Mouse (Mus musculus): ENCODE data around the gene Cfap70. TPM values are rescaled to one million over a fixed set of nuclear protein-coding genes. Genes with fewer than 3 reads are reported as not detected.

Cfap70 gene
- polyA plus RNA-seq, 1 experiment from 2014 or later, result 0.31 TPM

GRCm38 (mm10) chr14:20371854-20372253 lies 80.2 kb downstream of the Cfap70 start:
- WGBS, result 82% methylated on average over 1 of the region's 1 CpGs
- Histone ChIP-seq H3K9ac (no peak overlapping the region), H3K9me3 (no peaks in the 10 kb centered on the region), H3K27me3 (no peaks in the 10 kb centered on the region), H3K4me2 (replicated peaks) (no peak overlapping the region), H3K36me3 (peaks cover 76% of the 10 kb centered on the region), H3K4me3 (no peak overlapping the region), H3K4me1 (no peaks in the 10 kb centered on the region), H3K27ac (no peak overlapping the region)
- no peak for ATAC-seq (ENCODE audit: low FRiP score, low read depth)

- no peaks in the 10 kb centered on the region for H3K27me3 ChIP-seq
- H3K9ac ChIP-seq, result no peak overlapping the region
- peaks cover 74% of the 10 kb centered on the region for H3K36me3 ChIP-seq
- WGBS, result 86% methylated on average over 7 of the region's 7 CpGs
- no peak for ATAC-seq (ENCODE audit: low FRiP score, low read depth)
- H3K4me3 ChIP-seq, result no peak overlapping the region
- H3K4me1 ChIP-seq, result no peaks in the 10 kb centered on the region
- H3K27ac ChIP-seq, result no peak overlapping the region
- H3K4me2 ChIP-seq (replicated peaks), result no peak overlapping the region
- H3K9me3 ChIP-seq, result no peaks in the 10 kb centered on the region
Observed at GRCm38 (mm10) chr14:20370798-20371197, 81.2 kb downstream of the Cfap70 start.

GRCm38 (mm10) chr14:20368271-20368670 lies 83.8 kb downstream of the Cfap70 start:
- peaks cover 75% of the 10 kb centered on the region for H3K36me3 ChIP-seq
- no peaks in the 10 kb centered on the region for H3K9me3 ChIP-seq
- 96% methylated on average over 3 of the region's 3 CpGs for WGBS
- no peak overlapping the region for H3K9ac ChIP-seq
- no peak overlapping the region for H3K27ac ChIP-seq
- no peaks in the 10 kb centered on the region for H3K27me3 ChIP-seq
- no peaks in the 10 kb centered on the region for H3K4me1 ChIP-seq
- H3K4me2 ChIP-seq (replicated peaks), result no peak overlapping the region
- no peak for ATAC-seq (ENCODE audit: low FRiP score, low read depth)
- no peak overlapping the region for H3K4me3 ChIP-seq

GRCm38 (mm10) chr14:20363230-20363629 lies 88.8 kb downstream of the Cfap70 start:
- no peak overlapping the region for H3K9ac ChIP-seq
- no peak overlapping the region for H3K4me3 ChIP-seq
- no peak overlapping the region for H3K4me2 ChIP-seq (replicated peaks)
- WGBS, result 92% methylated on average over 4 of the region's 4 CpGs
- no peak overlapping the region for H3K27ac ChIP-seq
- H3K9me3 ChIP-seq, result no peaks in the 10 kb centered on the region
- H3K4me1 ChIP-seq, result no peaks in the 10 kb centered on the region
- peaks cover 83% of the 10 kb centered on the region for H3K36me3 ChIP-seq
- no peaks in the 10 kb centered on the region for H3K27me3 ChIP-seq
- no peak for ATAC-seq (ENCODE audit: low FRiP score, low read depth)

GRCm38 (mm10) chr14:20347991-20348541 lies 104.0 kb downstream of the Cfap70 start, which contains the start of the genes Ecd and Fam149b:
Gene Ecd, minus strand, starts transcription at chr14:20348121.
Gene Fam149b, plus strand, starts transcription at chr14:20348162.
- Histone ChIP-seq H3K4me1 (peaks cover 15% of the 10 kb centered on the region), H3K9ac (peak within 1 kb of the TSS; percentile 91), H3K4me2 (replicated peaks) (peak within 1 kb of the TSS; percentile 82), H3K4me3 (peak within 1 kb of the TSS; percentile 79), H3K27ac (peak within 1 kb of the TSS; percentile 87), H3K36me3 (peaks cover 38% of the 10 kb centered on the region), H3K9me3 (no peaks in the 10 kb centered on the region), H3K27me3 (no peaks in the 10 kb centered on the region)
- WGBS, result 0% methylated on average over 41 of the region's 42 CpGs
- peak; percentile 99 for ATAC-seq (ENCODE audit: low FRiP score, low read depth)

- Histone ChIP-seq H3K4me1 (peaks cover 15% of the 10 kb centered on the region), H3K27ac (peak overlapping the region; percentile 87), H3K27me3 (no peaks in the 10 kb centered on the region), H3K36me3 (peaks cover 37% of the 10 kb centered on the region), H3K4me3 (peak overlapping the region; percentile 79), H3K9ac (peak overlapping the region; percentile 82), H3K4me2 (replicated peaks) (peak overlapping the region; percentile 82), H3K9me3 (no peaks in the 10 kb centered on the region)
- WGBS, result 2% methylated on average over 15 of the region's 15 CpGs
- peak; percentile 65 for ATAC-seq (ENCODE audit: low FRiP score, low read depth)
Observed at GRCm38 (mm10) chr14:20347441-20347990, 104.5 kb downstream of the Cfap70 start.

GRCm38 (mm10) chr14:20345885-20346284 lies 106.1 kb downstream of the Cfap70 start:
- Histone ChIP-seq H3K36me3 (peaks cover 38% of the 10 kb centered on the region), H3K4me3 (no peak overlapping the region), H3K27me3 (no peaks in the 10 kb centered on the region), H3K27ac (no peak overlapping the region), H3K4me2 (replicated peaks) (no peak overlapping the region), H3K4me1 (peaks cover 15% of the 10 kb centered on the region), H3K9ac (no peak overlapping the region), H3K9me3 (no peaks in the 10 kb centered on the region)
- no peak for ATAC-seq (ENCODE audit: low FRiP score, low read depth)
- 88% methylated on average over 9 of the region's 9 CpGs for WGBS

Other genes starting within 250 kb of the Cfap70 start
- gene Kcnk16, start 183.0 kb downstream of the Cfap70 start, polyA plus RNA-seq (2015; fragmentation: Nextera tagmentation; extraction: Ambion mirVana), result not detected in 2 replicates
- gene Nudt13, start 157.5 kb downstream of the Cfap70 start, polyA plus RNA-seq (2015; fragmentation: Nextera tagmentation; extraction: Ambion mirVana), result 18.2 and 21.4 TPM in 2 replicates
- gene Ecd, start 104.1 kb downstream of the Cfap70 start, polyA plus RNA-seq (2015; fragmentation: Nextera tagmentation; extraction: Ambion mirVana), result 53.6 and 55.6 TPM in 2 replicates
- gene Fam149b, start 104.1 kb downstream of the Cfap70 start, polyA plus RNA-seq (2015; fragmentation: Nextera tagmentation; extraction: Ambion mirVana), result 38.3 and 40.7 TPM in 2 replicates
- 213 and 220 TPM in 2 replicates for gene Dnajc9, start 63.3 kb downstream of the Cfap70 start, polyA plus RNA-seq (2015; fragmentation: Nextera tagmentation; extraction: Ambion mirVana)
- 93.6 and 101 TPM in 2 replicates for gene Mrps16, start 58.6 kb downstream of the Cfap70 start, polyA plus RNA-seq (2015; fragmentation: Nextera tagmentation; extraction: Ambion mirVana)
- 36.1 and 37.4 TPM in 2 replicates for gene Anxa7, start 27.9 kb upstream of the Cfap70 start, polyA plus RNA-seq (2015; fragmentation: Nextera tagmentation; extraction: Ambion mirVana)
- gene Mss51, start 44.7 kb upstream of the Cfap70 start, polyA plus RNA-seq (2015; fragmentation: Nextera tagmentation; extraction: Ambion mirVana), result 1.3 and 1.9 TPM in 2 replicates
- gene Ppp3cb, start 94.3 kb upstream of the Cfap70 start, polyA plus RNA-seq (2015; fragmentation: Nextera tagmentation; extraction: Ambion mirVana), result 59.8 and 60.5 TPM in 2 replicates
- 7.3 and 9.1 TPM in 2 replicates for gene Usp54, start 188.8 kb upstream of the Cfap70 start, polyA plus RNA-seq (2015; fragmentation: Nextera tagmentation; extraction: Ambion mirVana)
- gene Myoz1, start 204.3 kb upstream of the Cfap70 start, polyA plus RNA-seq (2015; fragmentation: Nextera tagmentation; extraction: Ambion mirVana), result 2.4 and 2.8 TPM in 2 replicates
- 19.6 and 20.8 TPM in 2 replicates for gene Synpo2l, start 216.1 kb upstream of the Cfap70 start, polyA plus RNA-seq (2015; fragmentation: Nextera tagmentation; extraction: Ambion mirVana)
- gene Sec24c, start 222.1 kb upstream of the Cfap70 start, polyA plus RNA-seq (2015; fragmentation: Nextera tagmentation; extraction: Ambion mirVana), result 85.0 and 90.7 TPM in 2 replicates
- gene Fut11, start 242.7 kb upstream of the Cfap70 start, polyA plus RNA-seq (2015; fragmentation: Nextera tagmentation; extraction: Ambion mirVana), result 27.4 and 28.5 TPM in 2 replicates

Measured in limb, embryonic 13.5 days (tissue).